Mouse (Mus musculus): Measurements from ENCODE around the gene Arl8b. TPM values are rescaled to one million over a fixed set of nuclear protein-coding genes. Genes with fewer than 3 reads are reported as not detected.
"Not testable (repeated sequence)": the region's sequence is repeated elsewhere in the genome, so short reads cannot be mapped to it uniquely, and the experiment has no call there.

Arl8b gene
- total and polyA plus RNA-seq, 2 experiments from 2014 or later: 59.6 to 104 TPM

- no peaks in the 10 kb centered on the region for H3K4me1 ChIP-seq (ENCODE audit: insufficient read depth, low read length)
- H3K4me2 ChIP-seq (ENCODE audit: low read depth, low read length): no peak overlapping the region
- no peaks in the 10 kb centered on the region for H3K27me3 ChIP-seq (ENCODE audit: insufficient read depth, low read length)
- H3K27ac ChIP-seq: no peak overlapping the region
- H3K9me3 ChIP-seq (ENCODE audit: low read length): 0 out of 2 replicates have a peak, but pooled peaks cover 3% of the 10 kb centered on the region
- ATAC-seq (no peak), DNase-seq (ENCODE audit: low spot score) (no peak)
- no peak overlapping the region for H3K4me3 ChIP-seq (ENCODE audit: low read length)
- TF ChIP-seq CTCF (IDR thresholded peaks at IDR 0.05; ENCODE audit: low read depth): no peak
- H3K36me3 ChIP-seq (ENCODE audit: insufficient read depth, low read length): peaks cover under 1% of the 10 kb centered on the region; the same call in 1 of the 2 replicates
- no peak overlapping the region for H3K9ac ChIP-seq (replicated peaks; ENCODE audit: low read length)
- 100% methylated on average over 1 of the region's 1 CpGs for WGBS
Measured at GRCm38 (mm10) chr6:108861226-108861625, 78.3 kb downstream of the Arl8b start.

- Histone ChIP-seq H3K27ac (no peak overlapping the region), H3K9ac (replicated peaks; ENCODE audit: low read length) (no peak overlapping the region), H3K27me3 (ENCODE audit: insufficient read depth, low read length) (no peaks in the 10 kb centered on the region), H3K4me3 (ENCODE audit: low read length) (no peak overlapping the region), H3K4me2 (ENCODE audit: low read depth, low read length) (no peak overlapping the region), H3K4me1 (ENCODE audit: insufficient read depth, low read length) (no peaks in the 10 kb centered on the region), H3K36me3 (ENCODE audit: insufficient read depth, low read length) (no peaks in the 10 kb centered on the region), H3K9me3 (ENCODE audit: low read length) (0 out of 2 replicates have a peak, but pooled peaks cover 3% of the 10 kb centered on the region)
- ATAC-seq (peak; percentile 35; the same call in 1 of the 2 replicates), DNase-seq (ENCODE audit: low spot score) (no peak)
- no peak for TF ChIP-seq CTCF (IDR thresholded peaks at IDR 0.05; ENCODE audit: low read depth)
- WGBS: 63% methylated on average over 2 of the region's 2 CpGs
Measured at GRCm38 (mm10) chr6:108862548-108862947, 79.6 kb downstream of the Arl8b start.

GRCm38 (mm10) chr6:108866317-108866716 is 83.4 kb downstream of the Arl8b start:
- 84% methylated on average over 5 of the region's 5 CpGs for WGBS
- Histone ChIP-seq H3K4me3 (ENCODE audit: low read length) (no peak overlapping the region), H3K27me3 (ENCODE audit: insufficient read depth, low read length) (no peaks in the 10 kb centered on the region), H3K9me3 (ENCODE audit: low read length) (0 out of 2 replicates have a peak, but pooled peaks cover 3% of the 10 kb centered on the region), H3K4me1 (ENCODE audit: insufficient read depth, low read length) (no peaks in the 10 kb centered on the region), H3K27ac (no peak overlapping the region), H3K9ac (replicated peaks; ENCODE audit: low read length) (no peak overlapping the region), H3K4me2 (ENCODE audit: low read depth, low read length) (no peak overlapping the region), H3K36me3 (ENCODE audit: insufficient read depth, low read length) (no peaks in the 10 kb centered on the region)
- ATAC-seq (no peak), DNase-seq (ENCODE audit: low spot score) (no peak)
- TF ChIP-seq CTCF (IDR thresholded peaks at IDR 0.05; ENCODE audit: low read depth): no peak

GRCm38 (mm10) chr6:108869031-108869430 is 86.1 kb downstream of the Arl8b start:
- not testable (repeated sequence) for H3K4me1 ChIP-seq (ENCODE audit: insufficient read depth, low read length); H3K4me2 ChIP-seq (ENCODE audit: low read depth, low read length); H3K27me3 ChIP-seq (ENCODE audit: insufficient read depth, low read length); H3K27ac ChIP-seq; H3K9ac ChIP-seq (replicated peaks; ENCODE audit: low read length); H3K36me3 ChIP-seq (ENCODE audit: insufficient read depth, low read length); ATAC-seq; DNase-seq (ENCODE audit: low spot score); H3K4me3 ChIP-seq (ENCODE audit: low read length); H3K9me3 ChIP-seq (ENCODE audit: low read length)
- WGBS: 50% methylated on average over 2 of the region's 2 CpGs

- Histone ChIP-seq H3K27me3 (ENCODE audit: insufficient read depth, low read length) (no peaks in the 10 kb centered on the region), H3K4me2 (ENCODE audit: low read depth, low read length) (no peak overlapping the region), H3K27ac (no peak overlapping the region), H3K9me3 (ENCODE audit: low read length) (no peaks in the 10 kb centered on the region), H3K36me3 (ENCODE audit: insufficient read depth, low read length) (no peaks in the 10 kb centered on the region), H3K9ac (replicated peaks; ENCODE audit: low read length) (no peak overlapping the region), H3K4me3 (ENCODE audit: low read length) (no peak overlapping the region), H3K4me1 (ENCODE audit: insufficient read depth, low read length) (no peaks in the 10 kb centered on the region)
- 89% methylated on average over 2 of the region's 2 CpGs for WGBS
- ATAC-seq (no peak), DNase-seq (ENCODE audit: low spot score) (no peak)
- no peak for TF ChIP-seq CTCF (IDR thresholded peaks at IDR 0.05; ENCODE audit: low read depth)
Measured at GRCm38 (mm10) chr6:108870421-108870820, 87.5 kb downstream of the Arl8b start.

- Histone ChIP-seq H3K9me3 (ENCODE audit: low read length) (no peaks in the 10 kb centered on the region), H3K9ac (replicated peaks; ENCODE audit: low read length) (no peak overlapping the region), H3K36me3 (ENCODE audit: insufficient read depth, low read length) (no peaks in the 10 kb centered on the region), H3K27ac (no peak overlapping the region), H3K4me3 (ENCODE audit: low read length) (no peak overlapping the region), H3K4me2 (ENCODE audit: low read depth, low read length) (no peak overlapping the region), H3K4me1 (ENCODE audit: insufficient read depth, low read length) (no peaks in the 10 kb centered on the region), H3K27me3 (ENCODE audit: insufficient read depth, low read length) (no peaks in the 10 kb centered on the region)
- no peak for TF ChIP-seq CTCF (IDR thresholded peaks at IDR 0.05; ENCODE audit: low read depth)
- ATAC-seq (no peak; the same call in 1 of the 2 replicates), DNase-seq (ENCODE audit: low spot score) (peak; percentile 44)
- 70% methylated on average over 4 of the region's 4 CpGs for WGBS
Measured at GRCm38 (mm10) chr6:108871251-108871650, 88.4 kb downstream of the Arl8b start.

Other genes with a start within 250 kb of the Arl8b start
- gene Bhlhe40, start 122.5 kb upstream of the Arl8b start, total RNA-seq (2014; rRNA removed): 3.8 and 7.7 TPM in 2 replicates
- 6.0 and 6.4 TPM in 2 replicates for gene Bhlhe40, start 122.5 kb upstream of the Arl8b start, polyA plus RNA-seq (2015; fragmentation: Nextera tagmentation; extraction: Ambion mirVana)
- gene Edem1, start 45.5 kb downstream of the Arl8b start, total RNA-seq (2014; rRNA removed): 12.6 and 13.4 TPM in 2 replicates
- gene Edem1, start 45.5 kb downstream of the Arl8b start, polyA plus RNA-seq (2015; fragmentation: Nextera tagmentation; extraction: Ambion mirVana): 4.9 and 5.0 TPM in 2 replicates